Mouse (Mus musculus) brain, embryonic 14.5 days (tissue): ENCODE measurements around the gene Pitpnm2.

Source experiments
- CTCF ChIP-seq: fragments of 200-500 bp; IDR thresholded peaks from 2 replicates; pipeline ENCODE4 v1.5.1; 2012; ENCODE audit warnings: inconsistent platforms, mild to moderate bottlenecking, moderate library complexity, borderline replicate concordance; ENCODE audit not compliant: insufficient read depth, insufficient read length; ENCODE audit errors: extremely low read depth
- POLR2A ChIP-seq: fragments of 200-500 bp; IDR thresholded peaks from 2 replicates; pipeline ENCODE4 v1.6.1; 2012; ENCODE audit warnings: mild to moderate bottlenecking, inconsistent platforms, borderline replicate concordance; ENCODE audit not compliant: poor library complexity, insufficient read depth, insufficient read length, severe bottlenecking; ENCODE audit errors: extremely low read depth

- TF ChIP-seq CTCF (no peak), POLR2A (no peak)
Measured at GRCm38 (mm10) chr5:124100128-124101044, 149.2 kb downstream of the Pitpnm2 start.
